Mouse (Mus musculus) forebrain, embryonic 11.5 days (tissue): ENCODE measurements around the gene Rnf40. TPM values are rescaled to one million over a fixed set of nuclear protein-coding genes. Genes with fewer than 3 reads are reported as not detected.

Source experiments
- ATAC-seq: fragments of 200-750 bp; cut with Nextera tagmentation; replicated peaks from 2 replicates; pipeline ENCODE4 v1.8.0; 2017; ENCODE audit warnings: moderate TSS enrichment; ENCODE audit not compliant: low FRiP score
- DNase-seq: peaks from one replicate; pipeline ENCODE4 v3.0.0-alpha.2; 2017; ENCODE audit warnings: low spot score
- H3K27ac ChIP-seq: fragments of 300-500 bp; sonication (generic); 2 replicates; pipeline ENCODE4 v1.5.1; 2014; ENCODE audit warnings: low read depth, low read length
- H3K27me3 ChIP-seq: fragments of 300-500 bp; sonication (generic); 2 replicates; pipeline ENCODE4 v1.6.1; 2014; ENCODE audit warnings: mild to moderate bottlenecking, low read length, mixed read lengths; ENCODE audit not compliant: control insufficient read depth, insufficient read depth
- H3K36me3 ChIP-seq: fragments of 300-500 bp; sonication (generic); 2 replicates; pipeline ENCODE4 v1.6.1; 2014; ENCODE audit warnings: mild to moderate bottlenecking, low read length, moderate library complexity, mixed read lengths; ENCODE audit not compliant: control insufficient read depth, insufficient read depth
- H3K4me1 ChIP-seq: fragments of 300-500 bp; sonication (generic); replicated peaks from 2 replicates; pipeline ENCODE4 v1.6.1; 2014; ENCODE audit warnings: low read length, mixed read lengths; ENCODE audit not compliant: control insufficient read depth, insufficient read depth
- H3K4me2 ChIP-seq: fragments of 300-500 bp; sonication (generic); 2 replicates; pipeline ENCODE4 v1.6.1; 2014; ENCODE audit warnings: low read depth, mild to moderate bottlenecking, low read length, moderate library complexity, mixed read lengths; ENCODE audit not compliant: severe bottlenecking
- H3K4me3 ChIP-seq: fragments of 300-500 bp; sonication (generic); 2 replicates; pipeline ENCODE4 v1.5.1; 2014; ENCODE audit warnings: low read depth, low read length
- H3K9ac ChIP-seq: fragments of 300-500 bp; sonication (generic); 2 replicates; pipeline ENCODE4 v1.6.1; 2014; ENCODE audit warnings: low read length
- H3K9me3 ChIP-seq: fragments of 300-500 bp; sonication (generic); 2 replicates; pipeline ENCODE4 v1.6.1; 2016; ENCODE audit warnings: low read length, mixed read lengths; ENCODE audit not compliant: control insufficient read depth
- WGBS: fragments of 180-500 bp; shearing (Covaris S2); extraction: QIAGEN DNeasy Blood & Tissue Kit; methylation state at CpG from one replicate; pipeline ENCODE4 v1.1.7; 2014; 5-methylcytosine and 5-hydroxymethylcytosine counted together
- polyA plus RNA-seq: library from polyadenylated mRNA; unstranded; fragments of >200 nt; fragmentation: Nextera tagmentation; extraction: Ambion mirVana; gene quantifications from 2 replicates; pipeline ENCODE4 v1.2.1, GENCODE M21; 2014

Gene Rnf40
- polyA plus RNA-seq = 59.1 and 66.3 TPM in 2 replicates

- DNase-seq (peak; percentile 95), ATAC-seq (peak; percentile 97)
- Histone ChIP-seq H3K27ac (peak within 1 kb of the TSS; percentile 44; the same call in 1 of the 2 replicates), H3K36me3 (peaks cover 3% of the 10 kb centered on the region; the same call in 1 of the 2 replicates), H3K9ac (peak within 1 kb of the TSS; percentile 79), H3K27me3 (no peaks in the 10 kb centered on the region), H3K4me3 (peak within 1 kb of the TSS; percentile 89), H3K4me2 (peak within 1 kb of the TSS; percentile 84), H3K9me3 (no peaks in the 10 kb centered on the region), H3K4me1 (peaks cover 8% of the 10 kb centered on the region)
- WGBS = under 1% methylated on average over 50 of the region's 50 CpGs
These were observed at the start of gene Rnf40, which contains the start of gene Ccdc189 for GRCm38 (mm10) chr7:127588011-127588871. Gene Rnf40, plus strand, starts transcription at chr7:127588767. Gene Ccdc189, minus strand, starts transcription at chr7:127588595.

- ATAC-seq = no peak
- H3K4me3 ChIP-seq = no peak overlapping the region
- H3K36me3 ChIP-seq = peaks cover 54% of the 10 kb centered on the region
- H3K4me1 ChIP-seq = no peaks in the 10 kb centered on the region
- WGBS = 98% methylated on average over 3 of the region's 3 CpGs
- no peak overlapping the region for H3K9ac ChIP-seq
- H3K9me3 ChIP-seq = no peaks in the 10 kb centered on the region
- no peak for DNase-seq
- H3K27ac ChIP-seq = no peak overlapping the region
- H3K4me2 ChIP-seq = no peak overlapping the region
- H3K27me3 ChIP-seq = no peaks in the 10 kb centered on the region
These were observed 46.9 kb upstream of the Rnf40 start for GRCm38 (mm10) chr7:127541671-127542070.

GRCm38 (mm10) chr7:127549116-127549835 lies 39.3 kb upstream of the Rnf40 start:
- ATAC-seq = no peak
- WGBS = 91% methylated on average over 15 of the region's 15 CpGs
- H3K4me1 ChIP-seq = no peaks in the 10 kb centered on the region
- H3K4me3 ChIP-seq = no peak overlapping the region
- H3K27ac ChIP-seq = no peak overlapping the region
- no peak for DNase-seq
- no peaks in the 10 kb centered on the region for H3K27me3 ChIP-seq
- H3K36me3 ChIP-seq = peaks cover 21% of the 10 kb centered on the region; the same call in 1 of the 2 replicates
- no peak overlapping the region for H3K4me2 ChIP-seq
- no peak overlapping the region for H3K9ac ChIP-seq
- no peaks in the 10 kb centered on the region for H3K9me3 ChIP-seq

- no peak overlapping the region for H3K4me2 ChIP-seq
- peaks cover 22% of the 10 kb centered on the region for H3K36me3 ChIP-seq
- WGBS = 97% methylated on average over 8 of the region's 8 CpGs
- H3K4me1 ChIP-seq = no peaks in the 10 kb centered on the region
- H3K4me3 ChIP-seq = no peak overlapping the region
- no peaks in the 10 kb centered on the region for H3K9me3 ChIP-seq
- no peak overlapping the region for H3K27ac ChIP-seq
- DNase-seq (no peak), ATAC-seq (no peak)
- no peak overlapping the region for H3K9ac ChIP-seq
- no peaks in the 10 kb centered on the region for H3K27me3 ChIP-seq
These were observed 37.0 kb upstream of the Rnf40 start for GRCm38 (mm10) chr7:127551558-127551957.

GRCm38 (mm10) chr7:127560580-127560979 lies 28.0 kb upstream of the Rnf40 start:
- peaks cover 31% of the 10 kb centered on the region for H3K36me3 ChIP-seq

GRCm38 (mm10) chr7:127561340-127561858 lies 27.2 kb upstream of the Rnf40 start, which contains the start of gene Tmem265:
Gene Tmem265, plus strand, starts transcription at chr7:127561390.
- Histone ChIP-seq H3K27me3 (no peaks in the 10 kb centered on the region), H3K4me3 (no peak within 1 kb of the TSS)

More at GRCm38 (mm10) chr7:127560580-127560979, 28.0 kb upstream of the Rnf40 start:
- WGBS = 94% methylated on average over 11 of the region's 11 CpGs
- DNase-seq (no peak), ATAC-seq (no peak)
- Histone ChIP-seq H3K4me3 (no peak overlapping the region), H3K27me3 (no peaks in the 10 kb centered on the region), H3K4me1 (no peaks in the 10 kb centered on the region), H3K9me3 (no peaks in the 10 kb centered on the region), H3K27ac (no peak overlapping the region), H3K4me2 (no peak overlapping the region), H3K9ac (no peak overlapping the region)

GRCm38 (mm10) chr7:127564381-127565150 lies 24.0 kb upstream of the Rnf40 start:
- peaks cover 17% of the 10 kb centered on the region; the same call in 1 of the 2 replicates for H3K36me3 ChIP-seq

More at GRCm38 (mm10) chr7:127561340-127561858, 27.2 kb upstream of the Rnf40 start, which contains the start of gene Tmem265:
- Histone ChIP-seq H3K9me3 (no peaks in the 10 kb centered on the region), H3K36me3 (peaks cover 32% of the 10 kb centered on the region), H3K27ac (no peak within 1 kb of the TSS), H3K4me2 (no peak within 1 kb of the TSS), H3K4me1 (no peaks in the 10 kb centered on the region), H3K9ac (no peak within 1 kb of the TSS)
- ATAC-seq (no peak), DNase-seq (no peak)
- WGBS = 91% methylated on average over 5 of the region's 5 CpGs

More at GRCm38 (mm10) chr7:127564381-127565150, 24.0 kb upstream of the Rnf40 start:
- H3K27me3 ChIP-seq = no peaks in the 10 kb centered on the region
- no peak overlapping the region for H3K4me3 ChIP-seq
- H3K4me1 ChIP-seq = no peaks in the 10 kb centered on the region
- H3K9me3 ChIP-seq = no peaks in the 10 kb centered on the region
- H3K9ac ChIP-seq = no peak overlapping the region
- no peak for DNase-seq
- no peak overlapping the region for H3K27ac ChIP-seq
- ATAC-seq = no peak
- H3K4me2 ChIP-seq = no peak overlapping the region
- WGBS = 91% methylated on average over 6 of the region's 6 CpGs
